Mouse (Mus musculus): ENCODE data around the gene Hand1.

DNA sequence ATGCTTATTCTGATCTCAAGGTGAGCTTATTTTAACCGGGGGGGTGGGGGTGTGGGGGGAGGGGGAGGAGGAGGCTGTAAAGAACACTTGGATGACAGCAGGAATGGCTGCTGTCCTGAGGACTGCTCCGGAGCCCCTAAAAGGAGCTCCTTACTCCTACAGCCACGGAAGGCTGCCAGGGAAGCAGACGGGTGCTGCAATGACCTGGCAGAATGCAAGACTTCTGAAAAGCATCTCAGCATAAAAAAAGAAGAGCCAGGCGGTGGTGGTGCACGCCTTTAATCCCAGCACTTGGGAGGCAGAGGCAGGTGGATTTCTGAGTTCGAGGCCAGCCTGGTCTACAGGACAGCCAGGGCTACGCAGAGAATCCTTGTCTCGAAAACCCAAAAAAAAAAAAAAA lies 34.8 kb downstream of the Hand1 start:
- TF ChIP-seq CTCF (IDR thresholded peaks at IDR 0.05; ENCODE audit: extremely low read depth, insufficient read depth, low read length) (no peak), POLR2A (IDR thresholded peaks at IDR 0.05; ENCODE audit: extremely low read depth, insufficient read depth, low read length) (no peak)

All from cortical plate, adult 2 months (tissue).